ENCODE assay signal across 22 mouse cellular contexts in genomic region chr14:120669665-120670064, GRCm38 (mm10).
"Had no signal": no experiment of that assay in that cellular context is flagged by ENCODE, and none has a peak within 500 bp of the region (broad histone marks: within the 10 kb centered on the region; RNA-seq: fewer than 3 reads in every experiment).

No protein-coding gene starts in this region.

- DNase-seq: kidney, adult 11 months; kidney, adult 8-10 months; kidney, postnatal 14 days; kidney, postnatal 4 days; left cerebral cortex, postnatal 4 days; lung, adult 18-20 months; lung, postnatal 10 days; lung, postnatal 36 days; midbrain, embryonic 14.5 days; spleen, adult 18-20 months; thymus, postnatal 25 days had no signal

- H3K4me2 ChIP-seq: kidney, embryonic 15.5 days; limb, embryonic 12.5 days; limb, embryonic 15.5 days; liver, embryonic 11.5 days; lung, embryonic 15.5 days; neural tube, embryonic 12.5 days; neural tube, embryonic 15.5 days; stomach, embryonic 15.5 days had no signal

- H3K9me3 ChIP-seq: kidney, embryonic 15.5 days; limb, embryonic 12.5 days; limb, embryonic 15.5 days; lung, embryonic 15.5 days; midbrain, embryonic 10.5 days; neural tube, embryonic 12.5 days; neural tube, embryonic 15.5 days; stomach, embryonic 15.5 days had no signal

- H3K9ac ChIP-seq: kidney, embryonic 15.5 days; limb, embryonic 12.5 days; limb, embryonic 15.5 days; liver, embryonic 14.5 days; lung, embryonic 15.5 days; neural tube, embryonic 12.5 days; neural tube, embryonic 15.5 days; stomach, embryonic 15.5 days had no signal

- H3K4me1 ChIP-seq: kidney, embryonic 15.5 days; limb, embryonic 12.5 days; limb, embryonic 15.5 days; lung, embryonic 15.5 days; neural tube, embryonic 12.5 days; neural tube, embryonic 15.5 days; stomach, embryonic 15.5 days had no signal

- H3K4me3 ChIP-seq: kidney, embryonic 15.5 days; limb, embryonic 12.5 days; limb, embryonic 15.5 days; lung, embryonic 15.5 days; megakaryocyte, embryonic 14.5 days; midbrain, embryonic 10.5 days; neural tube, embryonic 12.5 days; neural tube, embryonic 15.5 days; stomach, embryonic 15.5 days had no signal

- H3K36me3 ChIP-seq: kidney, embryonic 15.5 days; limb, embryonic 12.5 days; limb, embryonic 15.5 days; lung, embryonic 15.5 days; midbrain, embryonic 10.5 days; neural tube, embryonic 12.5 days; neural tube, embryonic 15.5 days; stomach, embryonic 15.5 days had no signal

- H3K27me3 ChIP-seq: kidney, embryonic 15.5 days; limb, embryonic 12.5 days; limb, embryonic 15.5 days; lung, embryonic 15.5 days; megakaryocyte, embryonic 14.5 days; neural tube, embryonic 12.5 days; neural tube, embryonic 15.5 days; stomach, embryonic 15.5 days had no signal

- H3K27ac ChIP-seq: kidney, embryonic 15.5 days; limb, embryonic 12.5 days; limb, embryonic 15.5 days; liver, embryonic 14.5 days; lung, embryonic 15.5 days; midbrain, embryonic 10.5 days; neural tube, embryonic 12.5 days; neural tube, embryonic 15.5 days; stomach, embryonic 15.5 days had no signal
